Mouse (Mus musculus) midbrain, embryonic 16.5 days (tissue): ENCODE measurements around the gene Pdcd6. TPM values are rescaled to one million over a fixed set of nuclear protein-coding genes. Genes with fewer than 3 reads are reported as not detected.

ENCODE experiments used
- ATAC-seq: fragments of 200-750 bp; cut with Nextera tagmentation; 2 replicates; pipeline ENCODE4 v1.8.0; 2017; ENCODE audit warnings: moderate TSS enrichment
- H3K27ac ChIP-seq: fragments of 300-500 bp; sonication (generic); 2 replicates; pipeline ENCODE4 v1.5.1; 2014; ENCODE audit warnings: mild to moderate bottlenecking, low read length, mixed read lengths
- H3K27me3 ChIP-seq: fragments of 300-500 bp; sonication (generic); 2 replicates; pipeline ENCODE4 v1.6.1; 2014; ENCODE audit warnings: low read depth, low read length, mixed read lengths; ENCODE audit not compliant: control insufficient read depth, insufficient read depth
- H3K36me3 ChIP-seq: fragments of 300-500 bp; sonication (generic); 2 replicates; pipeline ENCODE4 v1.6.1; 2014; ENCODE audit warnings: mild to moderate bottlenecking, low read length, moderate library complexity, mixed read lengths; ENCODE audit not compliant: control insufficient read depth, insufficient read depth
- H3K4me1 ChIP-seq: fragments of 300-500 bp; sonication (generic); 2 replicates; pipeline ENCODE4 v1.6.1; 2014; ENCODE audit warnings: mild to moderate bottlenecking, low read length, mixed read lengths; ENCODE audit not compliant: control insufficient read depth, insufficient read depth
- H3K4me2 ChIP-seq: fragments of 300-500 bp; sonication (generic); 2 replicates; pipeline ENCODE4 v1.6.1; 2014; ENCODE audit warnings: mild to moderate bottlenecking, low read length, mixed read lengths
- H3K4me3 ChIP-seq: fragments of 300-500 bp; sonication (generic); 2 replicates; pipeline ENCODE4 v1.5.1; 2014; ENCODE audit warnings: low read depth, mild to moderate bottlenecking, low read length, moderate library complexity, mixed read lengths
- H3K9ac ChIP-seq: fragments of 300-500 bp; sonication (generic); 2 replicates; pipeline ENCODE4 v1.6.1; 2014; ENCODE audit warnings: low read depth, low read length, mixed read lengths
- H3K9me3 ChIP-seq: fragments of 300-500 bp; sonication (generic); replicated peaks from 2 replicates; pipeline ENCODE4 v1.6.1; 2014; ENCODE audit warnings: mild to moderate bottlenecking, low read length, mixed read lengths; ENCODE audit not compliant: control insufficient read depth, poor library complexity, severe bottlenecking
- WGBS: fragments of 180-500 bp; shearing (Covaris S2); extraction: QIAGEN DNeasy Blood & Tissue Kit; methylation state at CpG from one replicate; pipeline ENCODE4 v1.1.7; 2014; 5-methylcytosine and 5-hydroxymethylcytosine counted together
- polyA plus RNA-seq: library from polyadenylated mRNA; unstranded; fragments of >200 nt; fragmentation: Nextera tagmentation; extraction: Ambion mirVana; gene quantifications from 2 replicates; pipeline ENCODE4 v1.2.1, GENCODE M21; 2015

The Pdcd6 gene
- polyA plus RNA-seq, result 108 and 110 TPM in 2 replicates

GRCm38 (mm10) chr13:74317170-74317849 lies at the start of gene Pdcd6:
TSS of gene Pdcd6 (minus strand) at chr13:74317580.
- Histone ChIP-seq H3K36me3 (peaks cover 17% of the 10 kb centered on the region), H3K4me1 (peaks cover 13% of the 10 kb centered on the region), H3K4me3 (peak within 1 kb of the TSS; percentile 65), H3K4me2 (peak within 1 kb of the TSS; percentile 88), H3K27me3 (no peaks in the 10 kb centered on the region), H3K27ac (peak within 1 kb of the TSS; percentile 47), H3K9me3 (no peaks in the 10 kb centered on the region), H3K9ac (peak within 1 kb of the TSS; percentile 79)
- peak; percentile 99 for ATAC-seq
- under 1% methylated on average over 36 of the region's 36 CpGs for WGBS

- WGBS, result 88% methylated on average over 8 of the region's 8 CpGs
- Histone ChIP-seq H3K4me2 (no peak within 1 kb of the TSS), H3K36me3 (peaks cover 14% of the 10 kb centered on the region), H3K27me3 (no peaks in the 10 kb centered on the region), H3K4me1 (no peaks in the 10 kb centered on the region), H3K27ac (no peak within 1 kb of the TSS), H3K9me3 (no peaks in the 10 kb centered on the region), H3K4me3 (no peak within 1 kb of the TSS), H3K9ac (no peak within 1 kb of the TSS)
- no peak for ATAC-seq
These were observed 46.5 kb upstream of the Pdcd6 start, which contains the start of gene Lrrc14b for GRCm38 (mm10) chr13:74363859-74364235. TSS of gene Lrrc14b (minus strand) at chr13:74364005.

- Histone ChIP-seq H3K36me3 (peaks cover 18% of the 10 kb centered on the region), H3K27ac (no peak overlapping the region), H3K4me1 (no peaks in the 10 kb centered on the region), H3K4me3 (no peak overlapping the region), H3K9ac (no peak overlapping the region), H3K27me3 (no peaks in the 10 kb centered on the region), H3K9me3 (no peaks in the 10 kb centered on the region), H3K4me2 (no peak overlapping the region)
- peak; percentile 18; the same call in 1 of the 2 replicates for ATAC-seq
- 97% methylated on average over 13 of the region's 13 CpGs for WGBS
These were observed 45.9 kb upstream of the Pdcd6 start for GRCm38 (mm10) chr13:74363176-74363858.

GRCm38 (mm10) chr13:74362218-74362617 lies 44.8 kb upstream of the Pdcd6 start:
- Histone ChIP-seq H3K4me3 (no peak overlapping the region), H3K4me1 (no peaks in the 10 kb centered on the region), H3K27me3 (no peaks in the 10 kb centered on the region), H3K36me3 (peaks cover 18% of the 10 kb centered on the region), H3K9ac (no peak overlapping the region), H3K9me3 (no peaks in the 10 kb centered on the region), H3K27ac (no peak overlapping the region), H3K4me2 (no peak overlapping the region)
- 73% methylated on average over 2 of the region's 2 CpGs for WGBS
- ATAC-seq, result no peak

GRCm38 (mm10) chr13:74356491-74356890 lies 39.1 kb upstream of the Pdcd6 start:
- 97% methylated on average over 13 of the region's 13 CpGs for WGBS
- no peak overlapping the region for H3K9ac ChIP-seq
- no peaks in the 10 kb centered on the region for H3K27me3 ChIP-seq
- no peak overlapping the region for H3K4me2 ChIP-seq
- no peaks in the 10 kb centered on the region for H3K4me1 ChIP-seq
- H3K4me3 ChIP-seq, result no peak overlapping the region
- no peak overlapping the region for H3K27ac ChIP-seq
- H3K9me3 ChIP-seq, result no peaks in the 10 kb centered on the region
- peaks cover 29% of the 10 kb centered on the region for H3K36me3 ChIP-seq
- ATAC-seq, result no peak

GRCm38 (mm10) chr13:74350435-74350906 lies 33.1 kb upstream of the Pdcd6 start:
- peak; percentile 62 for ATAC-seq
- peak overlapping the region; percentile 87 for H3K4me3 ChIP-seq
- H3K9ac ChIP-seq, result peak overlapping the region; percentile 91

GRCm38 (mm10) chr13:74349566-74350434 lies 32.4 kb upstream of the Pdcd6 start, which contains the start of the genes Sdha and Ccdc127:
TSS of gene Sdha (minus strand) at chr13:74350280.
TSS of gene Ccdc127 (plus strand) at chr13:74350309.
- peak; percentile 99 for ATAC-seq
- H3K27me3 ChIP-seq, result no peaks in the 10 kb centered on the region
- H3K27ac ChIP-seq, result peak within 1 kb of the TSS; percentile 83
- H3K36me3 ChIP-seq, result 0 out of 2 replicates have a peak, but pooled peaks cover 2% of the 10 kb centered on the region
- peak within 1 kb of the TSS; percentile 91 for H3K9ac ChIP-seq
- peak within 1 kb of the TSS; percentile 87 for H3K4me3 ChIP-seq
- peak within 1 kb of the TSS; percentile 70 for H3K4me2 ChIP-seq
- H3K4me1 ChIP-seq, result peaks cover 20% of the 10 kb centered on the region
- H3K9me3 ChIP-seq, result no peaks in the 10 kb centered on the region
- WGBS, result 2% methylated on average over 57 of the region's 57 CpGs

More at GRCm38 (mm10) chr13:74350435-74350906, 33.1 kb upstream of the Pdcd6 start:
- Histone ChIP-seq H3K4me1 (peaks cover 20% of the 10 kb centered on the region), H3K4me2 (peak overlapping the region; percentile 59), H3K27me3 (no peaks in the 10 kb centered on the region), H3K27ac (peak overlapping the region; percentile 83), H3K9me3 (no peaks in the 10 kb centered on the region), H3K36me3 (0 out of 2 replicates have a peak, but pooled peaks cover 2% of the 10 kb centered on the region)
- 1% methylated on average over 15 of the region's 15 CpGs for WGBS

- H3K9ac ChIP-seq, result no peak overlapping the region
- no peak overlapping the region for H3K4me3 ChIP-seq
- no peaks in the 10 kb centered on the region for H3K4me1 ChIP-seq
- H3K27ac ChIP-seq, result no peak overlapping the region
- peak; percentile 66; the same call in 1 of the 2 replicates for ATAC-seq
- 59% methylated on average over 3 of the region's 3 CpGs for WGBS
- H3K9me3 ChIP-seq, result no peaks in the 10 kb centered on the region
- no peaks in the 10 kb centered on the region for H3K27me3 ChIP-seq
- H3K4me2 ChIP-seq, result no peak overlapping the region
- peaks cover 22% of the 10 kb centered on the region for H3K36me3 ChIP-seq
These were observed 23.7 kb upstream of the Pdcd6 start for GRCm38 (mm10) chr13:74341036-74341435.
